Mouse (Mus musculus): ENCODE results near the gene Dop1b.

DNA sequence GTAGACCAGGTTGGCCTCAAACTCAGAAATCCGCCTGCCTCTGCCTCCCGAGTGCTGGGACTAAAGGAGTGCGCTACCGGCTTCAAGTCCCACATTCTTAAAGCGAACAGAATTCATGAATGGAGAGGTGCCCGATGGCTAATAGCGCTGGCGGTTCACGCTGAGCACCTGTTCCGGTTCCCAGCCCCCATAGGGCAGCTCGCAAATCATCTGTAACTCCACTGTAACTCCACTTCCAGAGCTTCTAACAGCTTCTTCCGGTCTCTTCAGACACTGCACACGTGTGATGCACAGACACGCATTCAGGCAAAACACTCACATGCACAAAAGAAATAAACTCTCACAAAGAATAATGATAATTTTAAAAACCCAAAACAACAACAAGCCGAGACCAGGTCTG, 117.8 kb downstream of the Dop1b start:
- TF ChIP-seq CTCF (IDR thresholded peaks at IDR 0.05; ENCODE audit: low read depth) (no peak), EP300 (IDR thresholded peaks at IDR 0.05; ENCODE audit: low read depth) (no peak)

Measured in liver, embryonic 14.5 days (tissue).